Mouse (Mus musculus): Measurements from ENCODE around the gene Wnk2. TPM values are rescaled to one million over a fixed set of nuclear protein-coding genes. Genes with fewer than 3 reads are reported as not detected.

Wnk2 gene
- polyA plus RNA-seq, 1 experiment from 2014 or later: 15.0 TPM

- H3K9me3 ChIP-seq (replicated peaks): no peaks in the 10 kb centered on the region
- peaks cover 32% of the 10 kb centered on the region for H3K4me1 ChIP-seq
- no peak for ATAC-seq
- WGBS: 84% methylated on average over 4 of the region's 4 CpGs
- H3K36me3 ChIP-seq (ENCODE audit: poor library complexity, severe bottlenecking): no peaks in the 10 kb centered on the region
- peaks cover 13% of the 10 kb centered on the region; the same call in 1 of the 2 replicates for H3K27me3 ChIP-seq
- no peak overlapping the region for H3K9ac ChIP-seq
- H3K27ac ChIP-seq: no peak overlapping the region
- no peak overlapping the region for H3K4me2 ChIP-seq
- no peak overlapping the region for H3K4me3 ChIP-seq
Measured at GRCm38 (mm10) chr13:49148687-49149086, 873 bp upstream of the Wnk2 start.

- H3K4me1 ChIP-seq: peaks cover 43% of the 10 kb centered on the region
- peaks cover 13% of the 10 kb centered on the region; the same call in 1 of the 2 replicates for H3K27me3 ChIP-seq
- H3K9me3 ChIP-seq (replicated peaks): no peaks in the 10 kb centered on the region
- H3K4me3 ChIP-seq: peak overlapping the region; percentile 93
- under 1% methylated on average over 88 of the region's 98 CpGs for WGBS
- H3K27ac ChIP-seq: peak overlapping the region; percentile 90
- H3K36me3 ChIP-seq (ENCODE audit: poor library complexity, severe bottlenecking): 0 out of 2 replicates have a peak, but pooled peaks cover 7% of the 10 kb centered on the region
- peak overlapping the region; percentile 94 for H3K4me2 ChIP-seq
- peak overlapping the region; percentile 87 for H3K9ac ChIP-seq
- ATAC-seq: peak; percentile 83
Measured at GRCm38 (mm10) chr13:49147007-49147857, 582 bp downstream of the Wnk2 start.

- H3K4me3 ChIP-seq: peak overlapping the region; percentile 93
- under 1% methylated on average over 25 of the region's 44 CpGs for WGBS
- peak overlapping the region; percentile 90 for H3K27ac ChIP-seq
- peaks cover 8% of the 10 kb centered on the region; the same call in 1 of the 2 replicates for H3K36me3 ChIP-seq (ENCODE audit: poor library complexity, severe bottlenecking)
- peak overlapping the region; percentile 94 for H3K4me2 ChIP-seq
- H3K9me3 ChIP-seq (replicated peaks): no peaks in the 10 kb centered on the region
- H3K9ac ChIP-seq: peak overlapping the region; percentile 87
- peaks cover 13% of the 10 kb centered on the region; the same call in 1 of the 2 replicates for H3K27me3 ChIP-seq
- no peak; the same call in 1 of the 2 replicates for ATAC-seq
- H3K4me1 ChIP-seq: peaks cover 43% of the 10 kb centered on the region
Measured at GRCm38 (mm10) chr13:49146698-49147006, 1.2 kb downstream of the Wnk2 start.

- Histone ChIP-seq H3K27me3 (peaks cover 13% of the 10 kb centered on the region; the same call in 1 of the 2 replicates), H3K9me3 (replicated peaks) (no peaks in the 10 kb centered on the region), H3K4me2 (peak overlapping the region; percentile 94), H3K4me3 (peak overlapping the region; percentile 93), H3K27ac (0 out of 2 replicates have a peak overlapping the region, but pooled peaks have one; percentile 90), H3K9ac (peak overlapping the region; percentile 87), H3K4me1 (peaks cover 43% of the 10 kb centered on the region), H3K36me3 (ENCODE audit: poor library complexity, severe bottlenecking) (peaks cover 11% of the 10 kb centered on the region; the same call in 1 of the 2 replicates)
- WGBS: 18% methylated on average over 17 of the region's 17 CpGs
- ATAC-seq: no peak
Measured at GRCm38 (mm10) chr13:49146040-49146697, 1.6 kb downstream of the Wnk2 start.

GRCm38 (mm10) chr13:49145396-49145795 is 2.4 kb downstream of the Wnk2 start:
- H3K9ac ChIP-seq: peak overlapping the region; percentile 87
- H3K27me3 ChIP-seq: peaks cover 13% of the 10 kb centered on the region; the same call in 1 of the 2 replicates
- H3K36me3 ChIP-seq (ENCODE audit: poor library complexity, severe bottlenecking): peaks cover 12% of the 10 kb centered on the region; the same call in 1 of the 2 replicates
- no peak overlapping the region for H3K27ac ChIP-seq
- peak overlapping the region; percentile 93 for H3K4me3 ChIP-seq
- peak overlapping the region; percentile 94 for H3K4me2 ChIP-seq
- peaks cover 51% of the 10 kb centered on the region for H3K4me1 ChIP-seq
- ATAC-seq: no peak
- WGBS: 52% methylated on average over 7 of the region's 7 CpGs
- H3K9me3 ChIP-seq (replicated peaks): no peaks in the 10 kb centered on the region

- H3K36me3 ChIP-seq (ENCODE audit: poor library complexity, severe bottlenecking): peaks cover 17% of the 10 kb centered on the region; the same call in 1 of the 2 replicates
- peak overlapping the region; percentile 9 for H3K4me3 ChIP-seq
- H3K4me1 ChIP-seq: peaks cover 52% of the 10 kb centered on the region
- WGBS: 33% methylated on average over 6 of the region's 6 CpGs
- peak overlapping the region; percentile 8 for H3K9ac ChIP-seq
- H3K27me3 ChIP-seq: peaks cover 9% of the 10 kb centered on the region; the same call in 1 of the 2 replicates
- no peak for ATAC-seq
- H3K9me3 ChIP-seq (replicated peaks): no peaks in the 10 kb centered on the region
- H3K27ac ChIP-seq: no peak overlapping the region
- peak overlapping the region; percentile 94 for H3K4me2 ChIP-seq
Measured at GRCm38 (mm10) chr13:49144451-49144850, 3.4 kb downstream of the Wnk2 start.

DNA sequence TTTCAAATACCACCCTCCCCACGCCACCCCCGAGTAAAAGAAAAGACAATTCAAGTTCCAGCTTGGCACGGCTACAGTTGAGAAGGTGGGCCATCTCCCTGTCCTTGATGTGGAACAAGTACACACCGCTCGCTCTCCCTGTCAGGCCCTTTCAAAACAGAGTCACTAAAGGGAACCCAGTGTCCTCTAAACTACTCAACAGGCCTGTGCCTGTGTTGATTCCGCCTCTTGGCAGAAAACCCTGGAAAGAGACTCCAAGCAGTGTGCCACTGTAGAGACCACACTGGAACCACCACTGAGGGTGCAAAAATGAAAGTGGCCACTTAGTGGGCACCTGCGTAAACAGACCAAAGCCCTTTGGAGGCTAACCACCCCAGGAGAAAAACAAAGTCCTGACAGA is 4.5 kb downstream of the Wnk2 start:
- Histone ChIP-seq H3K4me3 (no peak overlapping the region), H3K9me3 (replicated peaks) (no peaks in the 10 kb centered on the region), H3K4me1 (peaks cover 52% of the 10 kb centered on the region), H3K36me3 (ENCODE audit: poor library complexity, severe bottlenecking) (peaks cover 26% of the 10 kb centered on the region), H3K27ac (no peak overlapping the region), H3K4me2 (no peak overlapping the region), H3K27me3 (0 out of 2 replicates have a peak, but pooled peaks cover 3% of the 10 kb centered on the region), H3K9ac (no peak overlapping the region)
- no peak for ATAC-seq
- WGBS: 91% methylated on average over 7 of the region's 7 CpGs

DNA sequence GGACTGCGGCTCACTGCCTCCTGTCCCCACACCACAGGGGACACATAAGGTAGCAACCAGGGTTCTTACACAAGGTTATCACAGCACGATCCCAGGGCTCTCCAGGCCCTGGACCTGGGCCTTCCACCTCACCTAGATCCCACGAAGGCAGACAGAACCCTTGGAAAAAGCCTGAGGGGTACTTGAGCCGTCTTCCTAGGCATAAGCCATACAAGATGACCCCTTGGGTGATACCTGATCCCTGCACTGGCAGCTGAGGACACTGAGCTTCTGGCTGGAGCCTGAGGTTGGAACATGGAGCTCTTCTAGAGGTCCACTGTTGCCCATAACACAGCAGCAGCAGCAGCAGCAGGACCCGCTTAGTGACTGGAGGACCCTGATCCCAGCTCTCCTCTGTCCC is 5.4 kb downstream of the Wnk2 start:
- no peak for ATAC-seq

DNA sequence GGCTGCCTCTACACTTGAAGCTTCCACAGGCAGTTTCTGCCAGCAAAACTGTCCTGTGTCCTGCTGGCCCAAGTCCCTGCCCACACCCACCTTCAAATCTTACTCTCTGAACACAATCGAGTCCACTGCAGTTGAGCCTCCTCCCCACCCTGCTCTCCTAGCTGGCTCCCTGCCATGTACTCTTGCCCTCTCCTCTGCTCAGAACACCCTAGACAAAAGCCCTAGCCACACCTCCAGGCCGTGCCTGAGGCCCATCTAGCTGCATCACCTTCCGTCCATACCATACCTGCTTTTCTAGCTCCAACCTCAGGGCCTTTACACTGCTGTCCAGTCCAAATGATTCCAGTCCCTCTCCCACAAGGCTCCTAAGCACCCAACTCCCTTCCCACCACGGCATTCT is 7.2 kb downstream of the Wnk2 start:
- 53% methylated on average over 4 of the region's 4 CpGs for WGBS
- H3K36me3 ChIP-seq (ENCODE audit: poor library complexity, severe bottlenecking): peaks cover 37% of the 10 kb centered on the region
- peaks cover 38% of the 10 kb centered on the region for H3K4me1 ChIP-seq
- ATAC-seq: no peak
- H3K4me2 ChIP-seq: no peak overlapping the region
- no peak overlapping the region for H3K4me3 ChIP-seq
- H3K27ac ChIP-seq: no peak overlapping the region
- H3K27me3 ChIP-seq: no peaks in the 10 kb centered on the region
- no peaks in the 10 kb centered on the region for H3K9me3 ChIP-seq (replicated peaks)
- H3K9ac ChIP-seq: no peak overlapping the region

More for the DNA sequence above, 5.4 kb downstream of the Wnk2 start:
- no peaks in the 10 kb centered on the region for H3K9me3 ChIP-seq (replicated peaks)
- no peak overlapping the region for H3K4me2 ChIP-seq
- H3K4me3 ChIP-seq: no peak overlapping the region
- WGBS: 89% methylated on average over 5 of the region's 5 CpGs
- H3K9ac ChIP-seq: no peak overlapping the region
- H3K4me1 ChIP-seq: peaks cover 48% of the 10 kb centered on the region
- no peak overlapping the region for H3K27ac ChIP-seq
- H3K36me3 ChIP-seq (ENCODE audit: poor library complexity, severe bottlenecking): peaks cover 26% of the 10 kb centered on the region
- 0 out of 2 replicates have a peak, but pooled peaks cover 3% of the 10 kb centered on the region for H3K27me3 ChIP-seq

GRCm38 (mm10) chr13:49134491-49134890 is 13.3 kb downstream of the Wnk2 start:
- H3K4me1 ChIP-seq: peaks cover 39% of the 10 kb centered on the region
- H3K9ac ChIP-seq: no peak overlapping the region
- H3K27me3 ChIP-seq: no peaks in the 10 kb centered on the region
- ATAC-seq: no peak
- no peaks in the 10 kb centered on the region for H3K9me3 ChIP-seq (replicated peaks)
- no peak overlapping the region for H3K27ac ChIP-seq
- no peak overlapping the region for H3K4me3 ChIP-seq
- H3K36me3 ChIP-seq (ENCODE audit: poor library complexity, severe bottlenecking): peaks cover 21% of the 10 kb centered on the region
- WGBS: 96% methylated on average over 11 of the region's 11 CpGs
- no peak overlapping the region for H3K4me2 ChIP-seq

GRCm38 (mm10) chr13:49133125-49133524 is 14.7 kb downstream of the Wnk2 start:
- no peak for ATAC-seq
- H3K4me3 ChIP-seq: no peak overlapping the region
- H3K27ac ChIP-seq: no peak overlapping the region
- H3K4me1 ChIP-seq: peaks cover 53% of the 10 kb centered on the region
- no peaks in the 10 kb centered on the region for H3K9me3 ChIP-seq (replicated peaks)
- H3K9ac ChIP-seq: no peak overlapping the region
- peaks cover 12% of the 10 kb centered on the region for H3K36me3 ChIP-seq (ENCODE audit: poor library complexity, severe bottlenecking)
- WGBS: 74% methylated on average over 4 of the region's 4 CpGs
- H3K4me2 ChIP-seq: no peak overlapping the region
- H3K27me3 ChIP-seq: no peaks in the 10 kb centered on the region
